Mouse (Mus musculus): Measurements from ENCODE around the gene Alox12e.

DNA sequence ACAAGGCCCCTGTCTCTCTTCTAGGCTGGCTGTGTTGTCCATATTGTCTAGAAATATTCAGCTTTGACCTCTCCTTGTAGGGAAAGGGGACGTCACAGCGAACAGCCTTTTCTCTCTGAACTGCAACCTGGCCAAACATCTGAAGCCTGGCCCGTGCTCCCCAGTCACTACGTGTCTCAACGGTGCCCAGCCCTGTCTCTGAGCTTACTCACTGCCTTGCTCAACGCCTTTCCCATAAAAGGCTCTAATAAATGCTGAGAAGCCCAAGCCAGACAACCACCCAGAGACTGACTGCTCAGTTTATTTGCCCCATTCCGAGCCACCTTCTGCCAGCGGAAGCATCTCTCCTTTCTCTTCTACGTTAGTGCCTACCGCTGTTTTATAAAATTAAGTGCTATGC is 34.3 kb downstream of the Alox12e start:
- TF ChIP-seq POLR2A (IDR thresholded peaks at IDR 0.05; ENCODE audit: insufficient read depth, low read depth, low read length), result no peak
- TF ChIP-seq CTCF (IDR thresholded peaks at IDR 0.05), result no peak

All from heart, adult 2 months (tissue).